Mouse (Mus musculus): ENCODE measurements around the gene Pfpl.

GRCm38 (mm10) chr19:12465530-12466144, 37.9 kb downstream of the Pfpl start:
- TF ChIP-seq CTCF (IDR thresholded peaks at IDR 0.05; ENCODE audit: insufficient read depth, low read depth, low read length) (no peak), POLR2A (IDR thresholded peaks at IDR 0.05; ENCODE audit: insufficient read depth, low read depth, low read length) (no peak)

Data from olfactory bulb, adult 2 months (tissue).